Mouse (Mus musculus): ENCODE results near the gene Eif4g1. TPM values are rescaled to one million over a fixed set of nuclear protein-coding genes. Genes with fewer than 3 reads are reported as not detected.
A peak's percentile ranks its signal among the peaks of the same experiment; 100 is the strongest.

The Eif4g1 gene
- polyA plus RNA-seq, 1 experiment from 2014 or later = 137 TPM

DNA sequence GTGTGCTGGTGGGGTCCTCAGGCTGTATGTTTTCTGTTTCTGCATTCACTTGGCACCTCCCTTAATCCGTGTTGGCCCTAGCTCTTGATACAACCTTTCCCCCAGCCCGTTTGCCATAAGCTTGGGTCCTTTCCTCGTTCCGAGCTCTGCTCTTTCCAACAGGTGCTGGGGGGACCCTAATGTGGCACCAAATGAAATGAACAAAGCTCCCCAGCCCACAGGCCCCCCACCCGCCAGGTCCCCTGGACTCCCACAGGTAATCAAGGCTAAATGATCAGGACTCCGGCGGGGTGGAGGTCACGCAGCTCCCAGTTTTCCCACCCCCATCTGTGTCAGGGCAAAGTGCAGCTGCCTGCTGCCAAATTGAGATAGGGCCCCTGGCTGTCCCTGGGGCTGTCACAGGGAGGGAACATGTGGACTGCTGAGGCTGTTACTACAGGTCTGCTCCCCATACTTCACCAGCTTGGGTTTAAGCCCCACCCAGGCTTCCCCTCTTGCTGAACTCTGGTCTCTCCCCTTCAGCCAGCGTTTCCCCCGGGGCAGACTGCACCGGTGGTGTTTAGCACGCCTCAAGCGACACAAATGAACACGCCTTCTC lies 5.7 kb downstream of the Eif4g1 start:
- WGBS = 9% methylated on average over 14 of the region's 14 CpGs
- peak overlapping the region; percentile 59 for H3K4me2 ChIP-seq (replicated peaks)
- H3K36me3 ChIP-seq = peaks cover 35% of the 10 kb centered on the region
- no peaks in the 10 kb centered on the region for H3K9me3 ChIP-seq
- H3K9ac ChIP-seq (replicated peaks) = peak overlapping the region; percentile 80
- H3K4me1 ChIP-seq = peaks cover 29% of the 10 kb centered on the region
- H3K27ac ChIP-seq (replicated peaks) = peak overlapping the region; percentile 89; the same call in 1 of the 2 replicates
- no peak for ATAC-seq (replicated peaks)
- H3K4me3 ChIP-seq = peak overlapping the region; percentile 87
- H3K27me3 ChIP-seq = no peaks in the 10 kb centered on the region

DNA sequence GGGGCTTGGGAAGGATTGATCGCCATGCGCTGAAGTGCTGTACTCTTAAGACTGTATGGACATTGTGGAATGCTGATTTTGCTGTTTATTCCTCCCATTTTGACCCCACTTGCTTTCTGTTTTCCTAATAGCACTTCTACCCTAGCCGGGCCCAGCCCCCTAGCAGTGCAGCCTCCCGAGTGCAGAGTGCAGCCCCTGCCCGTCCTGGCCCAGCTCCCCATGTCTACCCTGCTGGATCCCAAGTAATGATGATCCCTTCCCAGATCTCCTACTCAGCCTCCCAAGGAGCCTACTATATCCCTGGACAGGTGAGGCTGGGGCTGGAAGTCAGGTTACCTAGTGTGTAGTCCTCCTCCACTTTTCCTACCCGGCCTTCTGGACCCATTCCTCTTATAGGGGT lies 7.1 kb downstream of the Eif4g1 start:
- H3K36me3 ChIP-seq = peaks cover 47% of the 10 kb centered on the region
- WGBS = 89% methylated on average over 6 of the region's 6 CpGs

DNA sequence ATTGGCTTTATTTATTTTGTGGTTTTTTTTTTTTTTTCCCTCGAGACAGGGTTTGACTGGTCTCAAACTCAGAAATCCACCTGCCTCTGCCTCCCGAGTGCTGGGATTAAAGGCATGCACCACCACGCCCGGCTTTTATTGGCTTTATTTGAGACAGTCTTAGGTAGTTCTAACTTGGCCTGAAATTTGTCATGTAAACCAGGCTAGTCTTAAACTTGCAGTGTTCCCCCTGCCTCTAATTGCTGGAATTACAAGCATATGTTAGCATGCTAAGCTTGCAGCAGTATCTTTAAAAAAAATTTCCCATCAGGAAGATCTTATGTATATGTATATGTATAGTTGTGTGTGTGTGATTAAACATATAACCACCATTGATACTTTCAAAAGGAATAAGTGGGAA lies 8.6 kb downstream of the Eif4g1 start:
- H3K27me3 ChIP-seq = no peaks in the 10 kb centered on the region
- WGBS = 83% methylated on average over 4 of the region's 4 CpGs
- peaks cover 62% of the 10 kb centered on the region for H3K36me3 ChIP-seq

More for the DNA sequence above, 7.1 kb downstream of the Eif4g1 start:
- no peak for ATAC-seq (replicated peaks)
- H3K4me3 ChIP-seq = no peak overlapping the region
- H3K4me2 ChIP-seq (replicated peaks) = no peak overlapping the region
- H3K4me1 ChIP-seq = peaks cover 29% of the 10 kb centered on the region
- no peak overlapping the region for H3K9ac ChIP-seq (replicated peaks)
- no peak overlapping the region for H3K27ac ChIP-seq (replicated peaks)
- H3K9me3 ChIP-seq = no peaks in the 10 kb centered on the region
- no peaks in the 10 kb centered on the region for H3K27me3 ChIP-seq

DNA sequence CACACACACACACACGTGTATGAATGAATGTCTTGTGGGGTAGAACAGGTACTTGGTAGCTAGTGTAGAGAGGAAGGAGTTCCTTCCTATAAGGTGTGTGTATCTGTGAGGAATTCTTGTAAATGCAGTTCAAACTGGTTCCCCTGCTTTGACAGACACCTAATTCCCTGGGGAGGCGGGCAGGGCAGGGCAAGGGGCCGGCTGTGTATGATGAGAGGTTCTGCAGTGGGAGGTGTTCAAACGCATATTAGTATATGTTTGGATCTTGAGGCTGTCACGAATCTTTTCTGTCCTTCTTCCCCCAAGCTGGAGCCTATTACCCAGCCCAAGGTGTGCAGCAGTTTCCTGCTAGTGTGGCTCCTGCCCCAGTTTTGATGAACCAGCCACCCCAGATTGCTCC lies 9.3 kb downstream of the Eif4g1 start:
- no peaks in the 10 kb centered on the region for H3K9me3 ChIP-seq
- 90% methylated on average over 5 of the region's 5 CpGs for WGBS
- H3K36me3 ChIP-seq = peaks cover 69% of the 10 kb centered on the region

More for the DNA sequence above, 8.6 kb downstream of the Eif4g1 start:
- no peaks in the 10 kb centered on the region for H3K9me3 ChIP-seq
- ATAC-seq (replicated peaks) = no peak
- no peak overlapping the region for H3K4me2 ChIP-seq (replicated peaks)
- H3K27ac ChIP-seq (replicated peaks) = no peak overlapping the region
- H3K4me3 ChIP-seq = no peak overlapping the region
- peaks cover 27% of the 10 kb centered on the region for H3K4me1 ChIP-seq
- H3K9ac ChIP-seq (replicated peaks) = no peak overlapping the region

DNA sequence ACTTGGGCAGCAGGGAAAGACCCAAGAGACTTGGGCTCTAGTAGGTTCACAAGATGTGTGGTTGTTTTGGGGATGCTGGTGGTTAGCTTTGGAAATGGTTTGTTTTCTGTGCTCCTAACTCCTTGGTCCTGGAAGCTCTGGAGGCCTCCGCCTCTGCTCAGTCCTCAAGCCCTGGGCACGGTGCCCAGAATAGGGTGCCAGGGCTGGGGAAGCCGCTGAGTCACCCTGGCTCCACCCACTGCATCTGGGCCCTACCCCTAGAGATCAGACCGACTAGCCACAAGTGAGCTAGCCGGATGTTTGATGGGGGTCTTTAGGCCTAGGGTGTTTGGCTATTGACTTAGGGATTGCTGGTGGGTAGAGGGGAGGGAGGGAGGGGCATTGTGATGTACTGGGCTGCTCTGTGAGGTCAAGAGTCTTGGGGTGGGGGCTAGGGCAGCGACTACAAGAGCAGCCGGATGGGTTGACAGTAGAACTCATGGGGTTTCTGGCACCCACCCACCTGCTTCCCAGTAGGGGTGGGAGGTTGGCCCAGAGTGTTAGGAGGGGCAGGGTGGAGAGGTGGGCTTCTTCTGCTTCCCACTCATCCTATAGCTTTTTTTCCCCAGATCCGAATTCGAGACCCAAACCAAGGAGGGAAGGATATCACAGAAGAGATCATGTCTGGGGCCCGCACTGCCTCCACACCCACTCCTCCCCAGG lies 10.0 kb downstream of the Eif4g1 start:
- H3K4me1 ChIP-seq = peaks cover 21% of the 10 kb centered on the region
- no peak overlapping the region for H3K9ac ChIP-seq (replicated peaks)
- WGBS = 68% methylated on average over 10 of the region's 10 CpGs

More for the DNA sequence above, 9.3 kb downstream of the Eif4g1 start:
- no peak overlapping the region for H3K27ac ChIP-seq (replicated peaks)
- peaks cover 21% of the 10 kb centered on the region for H3K4me1 ChIP-seq
- H3K27me3 ChIP-seq = no peaks in the 10 kb centered on the region
- H3K9ac ChIP-seq (replicated peaks) = no peak overlapping the region
- H3K4me3 ChIP-seq = no peak overlapping the region
- H3K4me2 ChIP-seq (replicated peaks) = no peak overlapping the region
- ATAC-seq (replicated peaks) = no peak

DNA sequence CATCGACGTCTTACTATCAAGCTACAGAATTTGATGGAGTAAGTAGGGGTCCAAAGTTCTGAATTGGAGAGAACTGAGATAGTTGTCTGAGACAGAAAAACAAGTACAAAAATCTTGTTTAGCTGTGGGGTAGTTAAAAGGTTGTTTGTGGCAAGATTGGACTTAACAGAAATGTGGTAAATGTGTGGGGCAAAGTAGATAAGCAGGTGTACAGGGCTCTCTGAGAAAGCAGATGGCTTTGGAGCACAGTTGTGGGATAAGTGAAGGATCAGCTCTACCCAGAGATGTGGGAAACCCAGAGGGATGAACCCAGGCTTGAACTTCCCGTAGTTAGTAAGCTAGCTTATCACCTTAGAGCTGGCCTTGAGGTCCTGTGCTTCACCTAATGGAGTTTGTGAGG lies 22.7 kb downstream of the Eif4g1 start:
- 91% methylated on average over 3 of the region's 3 CpGs for WGBS
- Histone ChIP-seq H3K9me3 (no peaks in the 10 kb centered on the region), H3K4me1 (peaks cover 28% of the 10 kb centered on the region), H3K9ac (replicated peaks) (no peak overlapping the region), H3K27ac (replicated peaks) (no peak overlapping the region), H3K27me3 (no peaks in the 10 kb centered on the region), H3K4me2 (replicated peaks) (no peak overlapping the region), H3K36me3 (peaks cover 56% of the 10 kb centered on the region), H3K4me3 (no peak overlapping the region)
- ATAC-seq (replicated peaks) = no peak

More for the DNA sequence above, 10.0 kb downstream of the Eif4g1 start:
- Histone ChIP-seq H3K27ac (replicated peaks) (no peak overlapping the region), H3K36me3 (peaks cover 76% of the 10 kb centered on the region), H3K4me3 (no peak overlapping the region), H3K27me3 (no peaks in the 10 kb centered on the region), H3K9me3 (no peaks in the 10 kb centered on the region), H3K4me2 (replicated peaks) (no peak overlapping the region)
- ATAC-seq (replicated peaks) = no peak

DNA sequence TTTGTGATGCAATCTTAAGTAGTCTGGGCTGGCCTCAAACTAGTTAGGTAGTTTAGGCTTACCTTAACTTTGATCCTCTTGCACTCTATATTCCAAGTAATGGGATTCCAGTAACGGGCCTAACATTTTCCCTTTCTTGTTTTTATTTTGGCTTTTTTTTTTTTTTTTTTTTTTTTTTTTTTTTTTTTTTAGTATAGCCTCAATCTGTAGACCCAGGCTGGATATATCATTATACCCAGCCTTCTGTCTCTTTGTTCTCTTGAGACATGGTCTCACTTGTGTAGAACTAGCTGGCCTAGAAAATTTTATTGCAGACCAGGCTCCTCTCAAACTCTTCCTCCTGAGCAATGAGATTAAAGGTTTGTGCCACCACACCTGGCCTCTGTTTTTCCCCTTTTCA lies 23.5 kb downstream of the Eif4g1 start:
- Histone ChIP-seq H3K4me3 (no peak overlapping the region), H3K9me3 (no peaks in the 10 kb centered on the region), H3K4me2 (replicated peaks) (no peak overlapping the region), H3K27me3 (no peaks in the 10 kb centered on the region), H3K27ac (replicated peaks) (peak overlapping the region; percentile 97; the same call in 1 of the 2 replicates), H3K9ac (replicated peaks) (no peak overlapping the region), H3K4me1 (peaks cover 36% of the 10 kb centered on the region), H3K36me3 (peaks cover 48% of the 10 kb centered on the region)
- WGBS = 71% methylated on average over 1 of the region's 1 CpGs
- ATAC-seq (replicated peaks) = no peak

DNA sequence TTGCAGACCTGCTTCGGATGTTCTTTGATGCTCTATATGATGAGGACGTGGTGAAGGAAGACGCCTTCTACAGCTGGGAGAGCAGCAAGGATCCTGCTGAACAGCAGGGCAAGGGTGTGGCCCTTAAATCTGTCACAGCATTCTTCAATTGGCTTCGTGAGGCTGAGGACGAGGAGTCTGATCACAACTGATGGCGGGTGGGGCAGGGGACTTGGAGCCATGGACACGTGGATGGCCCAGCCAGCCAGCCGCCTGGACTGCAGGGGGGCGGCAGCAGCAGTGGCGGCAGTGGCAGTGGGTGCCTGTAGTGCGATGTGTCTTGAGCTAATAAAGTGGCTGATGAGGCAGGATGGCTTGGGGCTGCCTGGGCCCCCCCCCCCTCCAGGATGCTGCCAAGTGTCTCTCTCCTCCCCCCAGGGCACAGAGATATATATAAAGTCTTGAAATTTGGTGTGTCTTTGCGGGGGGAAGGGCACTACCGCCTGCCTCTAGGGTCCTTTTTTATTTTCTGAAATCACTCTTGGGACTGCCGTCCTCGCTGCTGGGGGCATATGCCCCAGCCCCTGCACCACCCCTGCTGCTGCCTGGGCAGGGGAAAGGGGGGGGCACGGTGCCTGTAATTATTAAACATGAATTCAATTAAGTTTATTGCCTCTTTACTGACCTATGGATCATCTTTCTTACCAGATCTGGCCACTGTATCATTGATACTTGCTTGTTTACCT lies 24.3 kb downstream of the Eif4g1 start:
- 43% methylated on average over 15 of the region's 16 CpGs for WGBS
- ATAC-seq (replicated peaks) = no peak
- Histone ChIP-seq H3K36me3 (peaks cover 40% of the 10 kb centered on the region), H3K27me3 (no peaks in the 10 kb centered on the region), H3K4me2 (replicated peaks) (peak overlapping the region; percentile 69; the same call in 1 of the 2 replicates), H3K9ac (replicated peaks) (no peak overlapping the region), H3K4me3 (peak overlapping the region; percentile 74; the same call in 1 of the 2 replicates), H3K4me1 (peaks cover 38% of the 10 kb centered on the region), H3K9me3 (no peaks in the 10 kb centered on the region), H3K27ac (replicated peaks) (peak overlapping the region; percentile 97)

DNA sequence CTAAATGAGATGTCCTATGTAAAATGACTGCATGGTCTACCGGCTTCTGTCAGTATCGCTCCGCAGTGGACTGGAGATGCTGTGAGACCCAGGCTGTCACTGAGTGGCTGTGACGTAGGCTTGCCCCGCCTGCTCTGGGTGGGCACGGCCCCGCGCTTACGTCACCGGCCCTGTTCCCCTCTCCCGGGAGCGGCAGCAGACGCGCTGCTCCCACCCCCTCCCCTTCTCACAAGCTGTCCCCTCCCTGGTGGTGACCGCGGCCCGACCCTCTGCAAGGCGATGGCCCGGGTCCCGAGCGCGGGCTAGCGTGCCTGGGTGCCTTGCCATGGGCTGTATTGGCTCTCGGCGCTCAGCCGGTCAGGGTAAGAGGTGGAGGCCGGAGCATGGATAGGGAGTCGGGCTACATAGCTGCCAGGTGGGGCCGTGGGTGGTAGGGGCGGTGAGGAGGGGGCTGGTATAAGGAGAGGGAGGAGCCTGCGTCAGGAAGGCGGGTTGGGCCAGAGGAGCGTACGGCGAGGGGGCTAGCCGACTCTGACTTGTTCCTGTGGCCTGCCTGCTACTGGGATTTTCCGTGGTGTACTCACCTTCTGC lies 25.1 kb downstream of the Eif4g1 start, which contains the start of gene Fam131a:
Gene Fam131a, plus strand, starts transcription at position 131 of the 591 bp plus-strand sequence.
- H3K9ac ChIP-seq (replicated peaks) = peak within 1 kb of the TSS; percentile 76
- ATAC-seq (replicated peaks) = peak; percentile 94
- H3K27ac ChIP-seq (replicated peaks) = peak within 1 kb of the TSS; percentile 97
- peaks cover 38% of the 10 kb centered on the region for H3K4me1 ChIP-seq
- H3K4me3 ChIP-seq = peak within 1 kb of the TSS; percentile 74
- H3K27me3 ChIP-seq = no peaks in the 10 kb centered on the region
- peaks cover 32% of the 10 kb centered on the region for H3K36me3 ChIP-seq
- peak within 1 kb of the TSS; percentile 69 for H3K4me2 ChIP-seq (replicated peaks)
- no peaks in the 10 kb centered on the region for H3K9me3 ChIP-seq
- under 1% methylated on average over 37 of the region's 37 CpGs for WGBS

DNA sequence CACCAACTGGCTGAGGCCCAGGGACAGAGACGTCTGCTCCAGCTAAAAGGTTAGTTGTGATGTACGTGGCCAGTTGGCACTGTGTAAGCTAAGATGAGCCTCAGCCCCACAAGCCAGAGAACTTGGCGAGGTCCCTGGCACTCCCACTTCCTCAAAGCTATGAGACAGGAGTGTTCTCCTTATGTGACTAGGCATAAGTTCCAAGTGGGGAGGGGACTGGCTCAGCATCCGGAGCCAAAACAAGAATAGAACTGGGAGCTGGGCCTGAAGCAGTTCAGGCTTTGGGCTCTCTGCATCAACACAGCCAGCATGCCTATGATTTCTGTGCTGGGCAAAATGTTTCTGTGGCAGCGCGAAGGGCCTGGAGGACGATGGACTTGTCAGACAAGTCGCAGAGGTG lies 26.7 kb downstream of the Eif4g1 start:
- no peaks in the 10 kb centered on the region for H3K9me3 ChIP-seq
- H3K4me3 ChIP-seq = peak overlapping the region; percentile 48
- WGBS = 57% methylated on average over 8 of the region's 8 CpGs
- no peaks in the 10 kb centered on the region for H3K27me3 ChIP-seq
- H3K36me3 ChIP-seq = peaks cover 27% of the 10 kb centered on the region
- peak overlapping the region; percentile 97 for H3K27ac ChIP-seq (replicated peaks)
- peaks cover 38% of the 10 kb centered on the region for H3K4me1 ChIP-seq
- H3K4me2 ChIP-seq (replicated peaks) = peak overlapping the region; percentile 84
- peak overlapping the region; percentile 59; the same call in 1 of the 2 replicates for H3K9ac ChIP-seq (replicated peaks)
- no peak for ATAC-seq (replicated peaks)

DNA sequence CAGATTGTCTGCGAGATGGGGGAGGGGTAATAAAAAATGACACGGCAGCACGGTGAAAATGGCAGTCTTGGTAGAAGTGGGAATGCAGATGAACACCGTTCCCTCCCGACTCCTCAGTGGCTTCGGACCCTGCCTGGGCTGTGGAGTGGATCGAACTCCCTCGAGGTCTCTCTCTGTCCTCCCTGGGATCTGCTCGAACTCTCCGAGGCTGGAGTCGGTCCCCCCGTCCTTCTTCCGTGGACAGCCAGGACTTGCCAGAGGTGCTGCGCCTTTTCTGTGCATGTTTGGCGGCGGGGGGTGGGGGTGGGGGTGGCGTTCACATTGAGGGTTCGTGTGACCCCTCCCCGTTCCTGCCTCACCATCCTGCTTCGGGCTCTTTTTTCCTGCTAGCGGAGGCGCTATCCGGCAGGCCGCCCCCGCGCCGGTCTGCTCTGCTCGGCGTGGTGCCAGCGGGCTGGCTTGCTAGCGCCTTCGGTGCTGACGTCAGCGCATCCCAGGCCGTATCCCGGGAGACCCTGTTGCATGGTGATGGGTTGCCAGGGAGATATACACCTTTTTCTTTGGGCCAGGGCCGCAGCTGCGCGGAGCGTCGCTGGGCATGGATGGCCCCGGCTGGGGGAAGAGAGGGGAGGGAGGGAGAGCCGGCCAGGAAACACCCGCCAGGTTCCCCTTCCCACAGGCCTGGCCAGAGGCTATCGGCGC lies 27.7 kb downstream of the Eif4g1 start:
- peaks cover 38% of the 10 kb centered on the region for H3K4me1 ChIP-seq
- peak overlapping the region; percentile 97 for H3K27ac ChIP-seq (replicated peaks)
- H3K4me3 ChIP-seq = peak overlapping the region; percentile 48
- H3K9ac ChIP-seq (replicated peaks) = peak overlapping the region; percentile 59
- H3K4me2 ChIP-seq (replicated peaks) = peak overlapping the region; percentile 84
- WGBS = 1% methylated on average over 46 of the region's 46 CpGs
- H3K27me3 ChIP-seq = no peaks in the 10 kb centered on the region
- H3K9me3 ChIP-seq = no peaks in the 10 kb centered on the region
- peak; percentile 84 for ATAC-seq (replicated peaks)
- H3K36me3 ChIP-seq = peaks cover 23% of the 10 kb centered on the region

Data from forebrain, embryonic 15.5 days (tissue).